Mouse (Mus musculus): ENCODE results near the gene Fcer1g.

Fcer1g gene

GRCm38 (mm10) chr1:171212854-171213253, 21.3 kb downstream of the Fcer1g start:
- no peak for DNase-seq

DNA sequence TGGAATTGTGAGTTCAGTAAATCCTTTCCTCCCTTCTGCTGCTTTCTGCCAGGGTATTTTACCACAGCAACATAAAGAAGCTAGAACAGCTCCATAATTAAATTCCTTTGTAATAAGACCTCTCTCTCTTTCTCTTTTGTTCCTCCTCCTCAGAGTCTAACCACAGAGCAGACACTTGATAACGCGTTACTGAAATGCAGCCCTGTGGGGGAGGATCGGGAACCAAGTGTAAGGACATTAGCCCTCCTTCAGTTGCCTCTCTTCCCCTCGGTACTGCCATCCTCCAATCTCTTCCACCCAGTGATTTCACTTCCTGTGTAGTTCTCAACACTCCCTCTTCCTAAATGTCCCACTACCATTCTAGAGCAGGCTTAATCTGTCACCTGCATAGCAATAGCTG, 24.8 kb downstream of the Fcer1g start:
- no peak for DNase-seq

- no peak for DNase-seq
These were observed 28.3 kb downstream of the Fcer1g start for GRCm38 (mm10) chr1:171205704-171206493.

DNA sequence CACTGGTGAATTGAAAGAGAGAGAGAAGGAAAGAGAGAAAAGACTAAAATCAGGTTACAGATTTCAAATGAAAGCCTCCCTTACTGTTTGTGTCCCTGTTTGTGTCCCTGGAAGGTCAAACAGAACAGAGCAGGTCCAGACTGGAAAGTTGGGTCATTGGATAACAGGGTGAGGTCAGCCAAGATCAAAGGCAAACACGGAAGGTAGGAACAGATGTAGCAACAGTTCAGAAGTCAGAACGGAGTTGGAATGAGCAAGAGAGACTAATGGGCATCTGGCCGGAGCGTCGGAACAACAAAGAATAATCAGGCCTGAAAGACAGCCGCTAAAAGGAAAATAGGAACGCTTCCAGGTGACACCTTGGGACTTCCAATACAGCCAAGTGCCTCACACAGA, 29.9 kb downstream of the Fcer1g start:
- DNase-seq, result no peak

- no peak for DNase-seq
These were observed 30.5 kb downstream of the Fcer1g start for GRCm38 (mm10) chr1:171203471-171204248.

DNA sequence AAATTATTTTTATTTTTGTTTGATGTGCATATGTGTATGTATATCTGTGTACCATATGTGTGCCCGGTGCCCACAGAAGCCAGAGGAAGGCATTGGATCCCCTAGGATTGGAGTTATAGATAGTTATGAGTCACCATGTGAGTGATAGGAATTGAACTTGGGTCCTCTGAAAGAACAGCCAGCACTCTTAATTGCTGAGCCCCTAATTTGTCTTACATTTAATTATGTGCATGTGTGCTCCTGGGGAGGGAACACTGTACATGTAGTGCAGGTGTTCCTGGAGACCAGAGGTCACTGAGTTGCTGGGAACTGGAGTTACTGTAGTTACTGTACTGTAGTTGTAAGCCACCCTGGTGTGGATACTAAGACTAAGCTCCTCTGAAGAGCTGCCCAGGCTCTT, 33.4 kb downstream of the Fcer1g start:
- no peak for DNase-seq

DNA sequence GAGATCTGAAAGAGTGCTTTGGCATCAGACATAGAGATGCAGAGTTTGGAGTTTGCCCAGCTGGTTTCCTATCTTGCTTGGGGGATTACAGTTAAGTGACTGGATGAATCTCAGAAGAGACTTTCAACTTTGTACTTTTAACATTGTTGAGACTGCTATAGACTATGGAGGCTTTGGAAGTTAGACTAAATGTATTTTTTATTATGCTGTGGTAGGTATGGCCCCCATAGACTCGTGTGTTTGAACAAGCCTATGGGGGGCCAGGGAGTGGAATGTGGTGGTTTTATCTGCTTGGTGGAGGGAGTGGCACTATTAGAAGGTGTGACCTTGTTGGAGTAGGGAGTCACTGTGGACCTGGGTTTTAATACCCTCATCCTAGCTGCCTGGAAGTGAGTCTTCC, 34.6 kb downstream of the Fcer1g start:
- no peak for DNase-seq

DNA sequence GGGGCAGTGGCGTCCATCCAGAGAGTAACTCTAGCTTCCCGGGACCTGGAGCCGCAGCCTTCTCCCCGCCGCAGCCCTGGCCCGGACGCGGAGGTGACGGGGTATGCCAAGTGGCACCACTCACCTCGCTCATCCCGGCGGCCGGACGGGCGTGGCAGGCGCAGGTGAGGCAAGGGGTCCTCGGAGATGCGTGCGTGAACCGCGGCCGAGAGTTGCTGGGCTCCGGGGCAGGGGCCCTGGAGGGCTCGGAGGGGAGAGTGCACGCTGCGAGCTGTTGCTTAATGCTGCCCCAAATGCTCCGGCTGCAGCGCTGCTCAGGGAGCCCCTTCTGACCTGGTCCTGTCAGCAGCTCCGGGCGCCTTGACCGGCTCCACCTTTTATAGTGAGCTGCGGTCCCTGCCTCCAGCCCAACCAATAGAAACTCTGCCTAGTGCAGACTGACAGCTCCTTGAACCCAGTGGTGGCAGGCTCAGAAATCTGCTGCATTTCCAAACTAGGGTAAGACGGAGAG, 38.2 kb downstream of the Fcer1g start, which contains the start of gene Pcp4l1:
Gene Pcp4l1, minus strand, starts transcription at position 382 of the 511 bp plus-strand sequence.
- peak; percentile 83 for DNase-seq

- peak; percentile 55 for DNase-seq
These were observed 38.9 kb downstream of the Fcer1g start for GRCm38 (mm10) chr1:171195046-171195822.

- DNase-seq, result peak; percentile 35
These were observed 40.0 kb downstream of the Fcer1g start for GRCm38 (mm10) chr1:171193911-171194830.

GRCm38 (mm10) chr1:171193093-171193840, 40.9 kb downstream of the Fcer1g start:
- peak; percentile 74 for DNase-seq

- no peak for DNase-seq
These were observed 41.9 kb downstream of the Fcer1g start for GRCm38 (mm10) chr1:171192283-171192682.

GRCm38 (mm10) chr1:171190832-171191231, 43.3 kb downstream of the Fcer1g start:
- DNase-seq, result no peak

GRCm38 (mm10) chr1:171189476-171190114, 44.6 kb downstream of the Fcer1g start:
- peak; percentile 11 for DNase-seq

DNA sequence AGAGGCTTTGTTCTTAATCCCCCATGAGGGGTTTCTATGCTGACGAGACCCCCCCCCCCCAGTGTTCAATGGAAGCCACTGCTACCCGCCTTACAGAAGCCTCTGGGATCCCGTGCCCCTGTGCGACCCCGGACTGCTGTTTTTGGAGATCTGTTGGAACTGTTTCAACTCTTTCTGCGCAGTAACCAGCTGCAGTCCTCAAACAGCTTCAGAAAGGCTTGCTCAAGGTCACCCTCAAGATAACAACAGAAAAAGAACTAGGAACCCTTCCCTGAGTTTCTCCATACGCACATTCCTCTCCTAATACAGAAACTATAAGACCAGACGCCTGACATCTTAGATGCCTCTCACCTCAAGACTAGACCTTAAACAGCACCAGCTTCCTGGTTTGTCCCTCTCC, 45.1 kb downstream of the Fcer1g start:
- no peak for DNase-seq

DNA sequence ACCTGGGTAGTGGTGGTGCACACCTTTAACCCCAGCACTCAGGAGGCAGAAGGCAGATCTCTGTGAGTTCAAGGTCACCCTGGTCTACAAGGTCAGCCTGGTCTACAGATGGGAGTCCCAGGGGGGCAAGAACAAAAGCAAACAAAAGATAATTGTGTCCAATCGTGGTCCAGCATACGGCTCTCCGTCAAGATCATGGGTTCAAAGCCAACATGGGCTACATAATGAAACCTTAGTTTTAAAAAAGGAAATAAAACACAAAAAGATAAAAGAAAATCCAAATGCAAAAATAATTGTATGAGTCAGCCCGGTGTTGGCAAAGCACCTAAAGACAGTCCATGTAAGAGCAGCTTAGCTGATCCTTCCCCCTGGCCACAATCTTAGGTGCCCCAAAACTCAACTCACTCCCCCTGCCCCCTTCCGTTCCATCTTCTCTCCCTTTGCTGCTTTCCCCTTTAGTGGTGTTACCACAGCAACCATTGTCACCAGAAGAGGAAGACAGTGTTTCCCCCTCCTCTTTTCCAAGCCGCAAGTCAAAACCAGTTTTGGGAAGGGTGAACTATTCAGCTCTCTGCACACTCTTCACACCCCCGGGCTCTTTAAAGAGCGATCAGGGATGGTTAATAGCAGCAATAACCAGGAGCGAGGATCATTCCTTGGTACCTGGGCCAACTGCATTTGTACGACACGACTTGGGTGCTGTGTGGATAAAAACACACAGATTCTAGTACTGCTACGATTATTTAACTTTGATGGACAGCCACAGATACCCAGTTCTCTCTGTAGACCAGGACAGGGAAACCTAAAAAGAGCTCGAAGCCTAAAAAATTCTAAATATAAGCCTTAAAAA, 46.1 kb downstream of the Fcer1g start:
- DNase-seq, result peak; percentile 7

DNA sequence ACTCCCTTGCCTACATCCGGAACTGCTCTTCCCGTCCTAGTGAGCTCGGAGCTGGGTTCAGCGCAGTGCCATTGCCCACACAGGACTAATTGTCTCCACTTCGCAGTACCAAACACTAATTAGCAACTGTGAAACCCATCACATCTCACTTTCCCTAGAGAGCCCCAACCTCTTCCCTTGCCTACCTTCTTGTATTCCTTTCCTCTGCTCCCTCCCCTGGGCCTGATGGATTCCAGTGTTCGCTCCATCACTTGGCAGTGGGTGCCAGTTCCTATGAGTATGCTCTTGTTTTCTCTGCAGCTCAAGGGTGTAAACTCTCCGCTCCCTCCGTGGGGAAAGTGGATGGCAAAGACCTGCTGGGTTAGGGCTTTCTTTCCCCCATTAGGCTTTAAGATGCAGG, 48.5 kb downstream of the Fcer1g start:
- no peak for DNase-seq

- no peak for DNase-seq
These were observed 49.9 kb downstream of the Fcer1g start for GRCm38 (mm10) chr1:171184314-171184713.

- DNase-seq, result no peak
These were observed 50.5 kb downstream of the Fcer1g start for GRCm38 (mm10) chr1:171183620-171184019.

- no peak for DNase-seq
These were observed 51.1 kb downstream of the Fcer1g start for GRCm38 (mm10) chr1:171183025-171183424.

All from retina, postnatal 1 day (tissue).